Comparison of ENCODE assay signal across 8 mouse cellular contexts in the genomic region with DNA sequence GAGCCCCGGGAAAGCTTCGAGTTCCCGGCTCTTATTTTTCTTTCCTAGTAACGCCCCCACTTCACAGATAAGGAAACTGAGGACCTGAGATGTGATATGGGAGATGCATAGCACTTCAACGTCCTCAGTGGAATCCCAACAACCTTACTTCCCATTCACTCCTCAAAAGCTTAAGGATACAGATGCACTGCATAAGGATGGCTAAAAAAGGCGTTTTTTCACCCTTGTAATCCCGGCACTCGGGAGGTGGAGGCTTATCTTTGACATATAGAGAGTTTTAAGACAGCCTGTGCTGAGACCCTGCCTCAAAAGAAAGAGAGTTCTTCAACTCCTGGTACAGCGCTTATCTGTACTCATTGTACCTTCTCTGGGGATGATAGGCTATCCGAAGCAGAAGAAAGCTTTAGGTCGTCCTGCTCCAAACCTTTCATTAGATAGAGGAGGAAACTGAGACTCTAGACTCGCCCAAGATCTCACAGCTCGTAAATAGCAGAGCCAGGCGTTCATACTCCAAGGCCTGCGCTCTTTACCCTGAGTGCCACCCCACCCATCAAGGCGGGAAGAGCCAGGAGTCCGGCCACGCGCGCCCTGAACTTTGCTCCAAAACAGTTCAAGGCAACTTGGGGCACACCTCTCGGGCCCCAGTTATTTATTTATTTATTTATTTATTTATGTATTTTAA. TPM values are rescaled to one million over a fixed set of nuclear protein-coding genes. Genes with fewer than 3 reads are reported as not detected.
A peak's percentile ranks its signal among the peaks of the same experiment; 100 is the strongest.
DNase-seq lines count a peak whose midpoint lies in the region; ATAC-seq and TF ChIP-seq lines count a peak whose summit lies in the region.

No protein-coding gene starts in this region.

- H3K9ac ChIP-seq in heart, adult 2 months (ENCODE audit: low read depth, low read length): peak overlapping the region; percentile 44
- peak overlapping the region; percentile 67 for H3K9ac ChIP-seq in lung, embryonic 15.5 days

- peaks cover 4% of the 10 kb centered on the region; the same call in 1 of the 2 replicates for H3K4me1 ChIP-seq in brown adipose tissue, adult 24 weeks (ENCODE audit: control insufficient read depth, insufficient read depth, insufficient read length, low read length)
- peaks cover 4% of the 10 kb centered on the region for H3K4me1 ChIP-seq in heart, adult 2 months (ENCODE audit: control insufficient read depth, insufficient read depth, low read length)
- peaks cover 7% of the 10 kb centered on the region; the same call in 1 of the 2 replicates for H3K4me1 ChIP-seq in kidney, adult 2 months (ENCODE audit: control insufficient read depth, insufficient read depth, low read length)
- peaks cover 31% of the 10 kb centered on the region for H3K4me1 ChIP-seq in lung, embryonic 15.5 days

- ATAC-seq in lung, embryonic 15.5 days (ENCODE audit: borderline replicate concordance, extremely low read depth, low FRiP score, low TSS enrichment): no peak

- no peak for TF ChIP-seq CTCF in left cerebral cortex, adult 2 months (IDR thresholded peaks at IDR 0.05)
- no peak for TF ChIP-seq CTCF in heart, adult 2 months (IDR thresholded peaks at IDR 0.05)
- no peak for TF ChIP-seq CTCF in kidney, adult 2 months (conservative IDR thresholded peaks at IDR 0.05; ENCODE audit: insufficient read depth, insufficient read length, low read depth, low read length)

- TF ChIP-seq EP300 in heart, adult 2 months (IDR thresholded peaks at IDR 0.05; ENCODE audit: insufficient read depth, low read depth, low read length): no peak

- TF ChIP-seq POLR2A in heart, adult 2 months (IDR thresholded peaks at IDR 0.05; ENCODE audit: insufficient read depth, low read depth, low read length): no peak
- TF ChIP-seq POLR2A in kidney, adult 2 months (IDR thresholded peaks at IDR 0.05; ENCODE audit: low read depth, low read length): no peak

- no peaks in the 10 kb centered on the region for H3K27me3 ChIP-seq in heart, adult 2 months (ENCODE audit: control insufficient read depth, insufficient read depth, low read length)
- H3K27me3 ChIP-seq in kidney, adult 2 months (replicated peaks; ENCODE audit: control insufficient read depth, insufficient read depth, low read length): no peaks in the 10 kb centered on the region
- no peaks in the 10 kb centered on the region for H3K27me3 ChIP-seq in lung, embryonic 15.5 days
- H3K27me3 ChIP-seq in splenic B cell, adult 2 months (ENCODE audit: control insufficient read depth, insufficient read depth, low read length, poor library complexity, severe bottlenecking): peaks cover 2% of the 10 kb centered on the region; the same call in 1 of the 2 replicates

- 6% methylated on average over 21 of the region's 21 CpGs for WGBS in heart, adult 2 months
- 10% methylated on average over 21 of the region's 21 CpGs for WGBS in kidney, adult 2 months
- WGBS in lung, embryonic 15.5 days: 3% methylated on average over 21 of the region's 21 CpGs

- no peaks in the 10 kb centered on the region for H3K9me3 ChIP-seq in lung, embryonic 15.5 days

- peak overlapping the region; percentile 90 for H3K4me3 ChIP-seq in left cerebral cortex, adult 2 months
- peak overlapping the region; percentile 53 for H3K4me3 ChIP-seq in brown adipose tissue, adult 24 weeks (ENCODE audit: insufficient read depth, low read depth, low read length)
- H3K4me3 ChIP-seq in heart, adult 2 months: peak overlapping the region; percentile 96
- H3K4me3 ChIP-seq in kidney, adult 2 months (ENCODE audit: insufficient read depth, low read depth, low read length): 0 out of 2 replicates have a peak overlapping the region, but pooled peaks have one; percentile 37
- H3K4me3 ChIP-seq in lung, embryonic 15.5 days: peak overlapping the region; percentile 63

- peak overlapping the region; percentile 99 for H3K27ac ChIP-seq in left cerebral cortex, adult 2 months
- H3K27ac ChIP-seq in brown adipose tissue, adult 24 weeks (replicated peaks; ENCODE audit: low read depth, low read length): peak overlapping the region; percentile 80
- peak overlapping the region; percentile 99 for H3K27ac ChIP-seq in heart, adult 2 months
- peak overlapping the region; percentile 26 for H3K27ac ChIP-seq in kidney, adult 2 months (ENCODE audit: insufficient read depth, low read depth, low read length)
- H3K27ac ChIP-seq in lung, embryonic 15.5 days: peak overlapping the region; percentile 99

- intact Hi-C loops in left cerebral cortex, adult 2 months (cut with DNase I): loop anchor here (1.0 to 2.0 kb wide), 2 partner anchors 384 to 537 kb away; partner anchors contain the start of gene Mrpl33
- intact Hi-C loops in heart, adult 2 months (cut with DNase I): loop anchor here (2.0 kb wide), 1 partner anchor 315 kb away; no protein-coding TSS in a partner anchor

- no peaks in the 10 kb centered on the region for H3K79me2 ChIP-seq in heart, adult 2 months (replicated peaks; ENCODE audit: control insufficient read depth, insufficient read depth, low read length)

- H3K36me3 ChIP-seq in heart, adult 2 months (ENCODE audit: control insufficient read depth, insufficient read depth, low read length): no peaks in the 10 kb centered on the region
- no peaks in the 10 kb centered on the region for H3K36me3 ChIP-seq in kidney, adult 2 months (ENCODE audit: control insufficient read depth, insufficient read depth, low read length)
- H3K36me3 ChIP-seq in lung, embryonic 15.5 days: no peaks in the 10 kb centered on the region
- H3K36me3 ChIP-seq in splenic B cell, adult 2 months (ENCODE audit: control insufficient read depth, insufficient read depth, low read length, poor library complexity, severe bottlenecking): no peaks in the 10 kb centered on the region

- peak in 1 of 2 experiments; percentile 18 for DNase-seq in left cerebral cortex, adult 2 months (ENCODE audit: extremely low spot score in 1 of 2, low spot score in 2 of 2)
- no peak for DNase-seq in left cerebral cortex, adult 8-10 months (ENCODE audit: low spot score in 2 of 2)
- peak; percentile 65 to 66 for DNase-seq in heart, adult 2 months
- DNase-seq in kidney, adult 2 months: peak; percentile 64
- peak; percentile 7 for DNase-seq in splenic B cell, adult 2 months (ENCODE audit: low read depth, low spot score)
- no peak for DNase-seq in frontal cortex, postnatal 14 days (ENCODE audit: low spot score in 2 of 2)

- H3K4me2 ChIP-seq in lung, embryonic 15.5 days: peak overlapping the region; percentile 92

RNA-seq across cellular contexts. Expression of gene Fosl2, which starts 1.4 kb away (rescaled TPM):
- 10 to 100 TPM; 49.1 to 96.8 TPM for total RNA-seq in left cerebral cortex, adult 2 months (2021)
- 10 to 100 TPM; 25.9 to 30.3 (median 28.4) TPM for total RNA-seq in left cerebral cortex, adult 8-10 months (2022)
- polyA plus RNA-seq in brown adipose tissue, adult 24 weeks (2012; ENCODE audit: insufficient read depth, insufficient read length, missing spikeins): 18.5 and 20.0 TPM in 2 replicates
- 10 to 100 TPM; 21.2 to 26.6 TPM for total RNA-seq in heart, adult 2 months (2021)
- polyA plus RNA-seq in heart, adult 2 months (2012; rRNA removed): 10.2 and 11.9 TPM in 2 replicates
- polyA plus RNA-seq in kidney, adult 2 months (2012; rRNA removed): 7.5 and 9.0 TPM in 2 replicates
- polyA plus RNA-seq in lung, embryonic 15.5 days (2015; fragmentation: Nextera tagmentation; extraction: Ambion mirVana): 3.3 and 3.6 TPM in 2 replicates

Comparison
In these comparisons a context has a peak if more than half of its experiments do, and no peak if none do; other contexts are left out.
1. DNase-seq: peak in heart, adult 2 months (2 of 2), kidney, adult 2 months (single experiment) and splenic B cell, adult 2 months (single experiment); none in left cerebral cortex, adult 8-10 months (0 of 2) and frontal cortex, postnatal 14 days (0 of 2).
2. H3K27ac ChIP-seq: peak in every context shown above with its lines; median percentile 99 in left cerebral cortex, adult 2 months; 99 in heart, adult 2 months; 99 in lung, embryonic 15.5 days; 80 in brown adipose tissue, adult 24 weeks; 26 in kidney, adult 2 months.
3. H3K4me3 ChIP-seq: peak in every context shown above with its lines; median percentile 96 in heart, adult 2 months; 90 in left cerebral cortex, adult 2 months; 63 in lung, embryonic 15.5 days; 53 in brown adipose tissue, adult 24 weeks; 37 in kidney, adult 2 months.